Mouse (Mus musculus): ENCODE measurements around the gene Bclaf1.

DNA sequence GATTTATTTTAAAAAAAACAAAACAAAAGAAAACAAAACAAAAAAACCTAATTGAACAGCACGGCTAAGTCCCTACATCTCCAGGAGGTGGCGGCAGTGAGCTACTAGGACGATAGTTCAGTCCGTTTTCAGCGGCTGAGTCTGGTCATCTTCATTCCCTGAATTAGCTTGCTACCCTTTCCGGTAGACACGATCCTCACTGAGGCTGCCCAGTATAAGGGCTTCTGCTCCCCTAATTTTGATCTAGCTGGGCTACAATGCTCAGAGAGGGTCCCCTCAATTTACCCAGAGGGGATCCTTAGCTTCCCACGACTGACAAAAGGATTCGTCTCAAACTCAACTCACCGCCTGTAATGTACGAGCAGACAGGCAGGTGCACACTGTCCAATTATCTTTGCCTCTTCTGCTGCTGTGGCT is 21.8 kb upstream of the Bclaf1 start:
- TF ChIP-seq CTCF (IDR thresholded peaks at IDR 0.05; ENCODE audit: low read depth, low read length) (peak; percentile 59), POLR2A (IDR thresholded peaks at IDR 0.05; ENCODE audit: borderline replicate concordance, low read depth, low read length) (no peak)
